Mouse (Mus musculus) erythroblast, embryonic 14.5 days (primary cell): ENCODE measurements around the gene Magea4.

Experiments used
- GATA1 ChIP-seq: IDR thresholded peaks from 2 replicates; pipeline ENCODE4 v1.6.1; 2012; ENCODE audit warnings: low read length, inconsistent platforms, mixed read lengths
- TAL1 ChIP-seq: IDR thresholded peaks from 3 replicates; pipeline ENCODE4 v1.6.1; 2012; ENCODE audit warnings: low read length, inconsistent platforms, mixed read lengths

- no peak for TF ChIP-seq GATA1
- TF ChIP-seq TAL1, result no peak
Observed at GRCm38 (mm10) chrX:72270637-72271036, 48.8 kb downstream of the Magea4 start.
